20 mouse cellular contexts compared by ENCODE assay signal in genomic region chr7:105715366-105715765, GRCm38 (mm10). TPM values are rescaled to one million over a fixed set of nuclear protein-coding genes. Genes with fewer than 3 reads are reported as not detected.
DNase-seq lines count a peak whose midpoint lies in the region; ATAC-seq and TF ChIP-seq lines count a peak whose summit lies in the region.
"Had no signal": no experiment of that assay in that cellular context is flagged by ENCODE, and none has a peak within 500 bp of the region (broad histone marks: within the 10 kb centered on the region; RNA-seq: fewer than 3 reads in every experiment).

No protein-coding gene starts in this region.

- H3K27ac ChIP-seq in heart, adult 2 months, result no peak overlapping the region
- no peak overlapping the region for H3K27ac ChIP-seq in lung, postnatal 0 days (ENCODE audit: low read length)
- no peak overlapping the region for H3K27ac ChIP-seq in bone marrow macrophage, adult 2 months (ENCODE audit: insufficient read depth, low read depth, low read length)
- H3K27ac ChIP-seq in hindbrain, embryonic 16.5 days (ENCODE audit: low read depth, low read length), result no peak overlapping the region
- H3K27ac ChIP-seq: heart, embryonic 10.5 days; hindbrain, embryonic 12.5 days; kidney, postnatal 0 days; limb, embryonic 13.5 days had no signal

- H3K79me2 ChIP-seq in heart, adult 2 months (replicated peaks; ENCODE audit: control insufficient read depth, insufficient read depth, low read length), result no peaks in the 10 kb centered on the region

- H3K4me3 ChIP-seq in heart, adult 2 months, result no peak overlapping the region
- no peak overlapping the region for H3K4me3 ChIP-seq in lung, postnatal 0 days (ENCODE audit: low read depth, low read length)
- H3K4me3 ChIP-seq in bone marrow macrophage, adult 2 months (ENCODE audit: insufficient read depth, low read length), result no peak overlapping the region
- H3K4me3 ChIP-seq in hindbrain, embryonic 16.5 days (ENCODE audit: low read length), result no peak overlapping the region
- H3K4me3 ChIP-seq: heart, embryonic 10.5 days; hindbrain, embryonic 12.5 days; limb, embryonic 13.5 days had no signal

- ATAC-seq in lung, postnatal 0 days, result no peak
- ATAC-seq in hindbrain, embryonic 16.5 days, result no peak

- H3K4me1 ChIP-seq in heart, adult 2 months (ENCODE audit: control insufficient read depth, insufficient read depth, low read length), result no peaks in the 10 kb centered on the region
- no peaks in the 10 kb centered on the region for H3K4me1 ChIP-seq in lung, postnatal 0 days (ENCODE audit: insufficient read depth, low read depth, low read length)
- no peaks in the 10 kb centered on the region for H3K4me1 ChIP-seq in bone marrow macrophage, adult 2 months (ENCODE audit: control insufficient read depth, insufficient read depth, low read length)
- H3K4me1 ChIP-seq in hindbrain, embryonic 16.5 days (ENCODE audit: control insufficient read depth, insufficient read depth, low read depth, low read length), result no peaks in the 10 kb centered on the region
- H3K4me1 ChIP-seq: heart, embryonic 10.5 days; hindbrain, embryonic 12.5 days; limb, embryonic 13.5 days had no signal

- peak; percentile 13; the same call in 1 of the 2 replicates for TF ChIP-seq CTCF in heart, adult 2 months (IDR thresholded peaks at IDR 0.05)
- peak; percentile 22; the same call in 1 of the 2 replicates for TF ChIP-seq CTCF in lung, postnatal 0 days (IDR thresholded peaks at IDR 0.05)
- TF ChIP-seq CTCF in bone marrow macrophage, adult 2 months (IDR thresholded peaks at IDR 0.05; ENCODE audit: low read depth, low read length), result 0 out of 2 replicates have a peak, but pooled peaks have one; percentile 10

- DNase-seq in heart, adult 2 months, result no peak
- DNase-seq in heart, adult 8-10 months (ENCODE audit: low spot score), result no peak
- no peak for DNase-seq in lung, postnatal 0 days (ENCODE audit: low spot score)
- no peak for DNase-seq in lung, postnatal 10 days
- DNase-seq in thymus, postnatal 36 days, result peak; percentile 13 to 20
- DNase-seq in adrenal gland, postnatal 36 days, result no peak
- DNase-seq: adrenal gland, postnatal 14 days; cerebellum, adult 8-10 months; gastrocnemius, postnatal 10 days; heart, postnatal 10 days; kidney, adult 11 months; lung, adult 18-20 months; right cerebral cortex, adult 18-20 months; spleen, adult 18-20 months had no signal

- no peak overlapping the region for H3K9ac ChIP-seq in heart, adult 2 months (ENCODE audit: low read depth, low read length)
- H3K9ac ChIP-seq in lung, postnatal 0 days (replicated peaks; ENCODE audit: low read depth), result no peak overlapping the region
- no peak overlapping the region for H3K9ac ChIP-seq in hindbrain, embryonic 16.5 days (ENCODE audit: low read depth, low read length)
- H3K9ac ChIP-seq: hindbrain, embryonic 12.5 days; limb, embryonic 13.5 days had no signal

- no peak for TF ChIP-seq POLR2A in heart, adult 2 months (IDR thresholded peaks at IDR 0.05; ENCODE audit: insufficient read depth, low read depth, low read length)
- TF ChIP-seq POLR2A in bone marrow macrophage, adult 2 months (IDR thresholded peaks at IDR 0.05; ENCODE audit: borderline replicate concordance, low read depth, low read length), result no peak

- no peaks in the 10 kb centered on the region for H3K27me3 ChIP-seq in heart, adult 2 months (ENCODE audit: control insufficient read depth, insufficient read depth, low read length)
- H3K27me3 ChIP-seq in lung, postnatal 0 days (replicated peaks; ENCODE audit: insufficient read depth, low read length), result no peaks in the 10 kb centered on the region
- no peaks in the 10 kb centered on the region for H3K27me3 ChIP-seq in hindbrain, embryonic 16.5 days (replicated peaks; ENCODE audit: control insufficient read depth, insufficient read depth, low read length)
- H3K27me3 ChIP-seq: hindbrain, embryonic 12.5 days; limb, embryonic 13.5 days had no signal

- intact Hi-C loops in heart, adult 2 months (cut with DNase I), result no loop called here

- no peak overlapping the region for H3K4me2 ChIP-seq in lung, postnatal 0 days (replicated peaks; ENCODE audit: low read depth, low read length)
- H3K4me2 ChIP-seq in hindbrain, embryonic 16.5 days (ENCODE audit: low read length), result no peak overlapping the region
- H3K4me2 ChIP-seq: hindbrain, embryonic 12.5 days; limb, embryonic 13.5 days had no signal

- no peaks in the 10 kb centered on the region for H3K9me3 ChIP-seq in lung, postnatal 0 days (ENCODE audit: low read length)
- H3K9me3 ChIP-seq in hindbrain, embryonic 16.5 days (ENCODE audit: control insufficient read depth, low read length), result no peaks in the 10 kb centered on the region
- H3K9me3 ChIP-seq: heart, embryonic 10.5 days; hindbrain, embryonic 12.5 days; limb, embryonic 13.5 days had no signal

- no peaks in the 10 kb centered on the region for H3K36me3 ChIP-seq in heart, adult 2 months (ENCODE audit: control insufficient read depth, insufficient read depth, low read length)
- no peaks in the 10 kb centered on the region for H3K36me3 ChIP-seq in lung, postnatal 0 days (ENCODE audit: insufficient read depth, low read length)
- no peaks in the 10 kb centered on the region for H3K36me3 ChIP-seq in hindbrain, embryonic 16.5 days (ENCODE audit: control insufficient read depth, insufficient read depth, low read length)
- H3K36me3 ChIP-seq: heart, embryonic 10.5 days; hindbrain, embryonic 12.5 days; limb, embryonic 13.5 days had no signal

- WGBS in heart, adult 2 months, result 60% methylated on average over 3 of the region's 3 CpGs
- 56% methylated on average over 3 of the region's 3 CpGs for WGBS in lung, postnatal 0 days
- 64% methylated on average over 3 of the region's 3 CpGs for WGBS in hindbrain, embryonic 16.5 days

- no peak for TF ChIP-seq EP300 in heart, adult 2 months (IDR thresholded peaks at IDR 0.05; ENCODE audit: insufficient read depth, low read depth, low read length)
- no peak for TF ChIP-seq EP300 in lung, postnatal 0 days (IDR thresholded peaks at IDR 0.05)

RNA-seq across cellular contexts. Expression of gene Ilk, which starts 21.0 kb away (rescaled TPM):
- 10 to 100 TPM; 81.4 to 84.4 TPM for total RNA-seq in heart, adult 2 months (2021)
- 127 and 168 TPM in 2 replicates for polyA plus RNA-seq in heart, adult 2 months (2012; rRNA removed)
- total RNA-seq in heart, adult 8-10 months (2022), result 10 to 100 TPM; 74.6 to 86.7 (median 79.5) TPM
- polyA plus RNA-seq in lung, postnatal 0 days (2015; fragmentation: Nextera tagmentation; extraction: Ambion mirVana), result 378 and 390 TPM in 2 replicates
- polyA plus RNA-seq in bone marrow macrophage, adult 2 months (2012; ENCODE audit: insufficient read depth, insufficient read length, missing spikeins), result 206 and 213 TPM in 2 replicates
- 100 to 1,000 TPM; 145 to 159 TPM for total RNA-seq in adrenal gland, postnatal 36 days (2021)
- 172 and 211 TPM in 2 replicates for polyA plus RNA-seq in hindbrain, embryonic 16.5 days (2015; fragmentation: Nextera tagmentation; extraction: Ambion mirVana)

RNA-seq across cellular contexts. Expression of gene Rrp8, which starts 21.8 kb away (rescaled TPM):
- 10 to 100 TPM in 1 of 2 experiments, 1 to 10 TPM in 1; 9.2 to 10.8 TPM for total RNA-seq in heart, adult 2 months (2021)
- polyA plus RNA-seq in heart, adult 2 months (2012; rRNA removed), result 4.4 and 8.0 TPM in 2 replicates
- 10 to 100 TPM in 3 of 4 experiments, 1 to 10 TPM in 1; 8.8 to 10.4 (median 10.2) TPM for total RNA-seq in heart, adult 8-10 months (2022)
- polyA plus RNA-seq in lung, postnatal 0 days (2015; fragmentation: Nextera tagmentation; extraction: Ambion mirVana), result 19.0 and 19.3 TPM in 2 replicates
- polyA plus RNA-seq in bone marrow macrophage, adult 2 months (2012; ENCODE audit: insufficient read depth, insufficient read length, missing spikeins), result 13.9 and 22.3 TPM in 2 replicates
- 10 to 100 TPM; 17.9 to 22.5 TPM for total RNA-seq in adrenal gland, postnatal 36 days (2021)
- 26.3 and 26.4 TPM in 2 replicates for polyA plus RNA-seq in hindbrain, embryonic 16.5 days (2015; fragmentation: Nextera tagmentation; extraction: Ambion mirVana)

RNA-seq across cellular contexts. Expression of gene Taf10, which starts 28.8 kb away (rescaled TPM):
- 100 to 1,000 TPM; 110 to 115 TPM for total RNA-seq in heart, adult 2 months (2021)
- 158 and 176 TPM in 2 replicates for polyA plus RNA-seq in heart, adult 2 months (2012; rRNA removed)
- total RNA-seq in heart, adult 8-10 months (2022), result 100 to 1,000 TPM; 102 to 119 (median 112) TPM
- 111 and 121 TPM in 2 replicates for polyA plus RNA-seq in lung, postnatal 0 days (2015; fragmentation: Nextera tagmentation; extraction: Ambion mirVana)
- polyA plus RNA-seq in bone marrow macrophage, adult 2 months (2012; ENCODE audit: insufficient read depth, insufficient read length, missing spikeins), result 120 and 133 TPM in 2 replicates
- total RNA-seq in adrenal gland, postnatal 36 days (2021), result 100 to 1,000 TPM; 209 to 217 TPM
- 87.5 and 91.0 TPM in 2 replicates for polyA plus RNA-seq in hindbrain, embryonic 16.5 days (2015; fragmentation: Nextera tagmentation; extraction: Ambion mirVana)

RNA-seq across cellular contexts. Expression of gene Tpp1, which starts 36.7 kb away (rescaled TPM):
- 10 to 100 TPM; 42.1 to 50.3 TPM for total RNA-seq in heart, adult 2 months (2021)
- polyA plus RNA-seq in heart, adult 2 months (2012; rRNA removed), result 66.1 and 90.0 TPM in 2 replicates
- 10 to 100 TPM; 39.0 to 57.8 (median 45.5) TPM for total RNA-seq in heart, adult 8-10 months (2022)
- 107 and 110 TPM in 2 replicates for polyA plus RNA-seq in lung, postnatal 0 days (2015; fragmentation: Nextera tagmentation; extraction: Ambion mirVana)
- 257 and 299 TPM in 2 replicates for polyA plus RNA-seq in bone marrow macrophage, adult 2 months (2012; ENCODE audit: insufficient read depth, insufficient read length, missing spikeins)
- total RNA-seq in adrenal gland, postnatal 36 days (2021), result 100 to 1,000 TPM in 1 of 2 experiments, 10 to 100 TPM in 1; 99.2 to 113 TPM
- polyA plus RNA-seq in hindbrain, embryonic 16.5 days (2015; fragmentation: Nextera tagmentation; extraction: Ambion mirVana), result 56.1 and 58.1 TPM in 2 replicates

Comparison
In these comparisons a context has a peak if more than half of its experiments do, and no peak if none do; other contexts are left out.
1. DNase-seq: peak in thymus, postnatal 36 days (2 of 2); none in heart, adult 2 months (0 of 2), heart, adult 8-10 months (single experiment), lung, postnatal 0 days (single experiment), lung, postnatal 10 days (single experiment) and adrenal gland, postnatal 36 days (0 of 2).
2. Peak in every context shown above with its lines, with median percentiles within 50 percentile points of each other: CTCF ChIP-seq.